Mouse (Mus musculus): ENCODE data around the gene Dmpk.

GRCm38 (mm10) chr7:19078732-19079131 is 4.9 kb upstream of the Dmpk start:
- TF ChIP-seq CTCF (IDR thresholded peaks at IDR 0.05; ENCODE audit: low read depth) (no peak), EP300 (IDR thresholded peaks at IDR 0.05; ENCODE audit: low read depth) (no peak)

All from liver, postnatal 0 days (tissue).